Mouse (Mus musculus) limb, embryonic 15.5 days (tissue): ENCODE measurements around the gene Fabp7. TPM values are rescaled to one million over a fixed set of nuclear protein-coding genes. Genes with fewer than 3 reads are reported as not detected.

ENCODE experiments used
- ATAC-seq: fragments of 200-750 bp; cut with Nextera tagmentation; 2 replicates; pipeline ENCODE4 v1.8.0; 2017; ENCODE audit warnings: low read depth, moderate TSS enrichment; ENCODE audit not compliant: insufficient number of reproducible peaks, low FRiP score, low TSS enrichment
- H3K27ac ChIP-seq: fragments of 300-500 bp; sonication (generic); 2 replicates; pipeline ENCODE4 v1.5.1; 2015; ENCODE audit warnings: moderate library complexity, mild to moderate bottlenecking, inconsistent platforms
- H3K27me3 ChIP-seq: fragments of 300-500 bp; sonication (generic); 2 replicates; pipeline ENCODE4 v1.6.1; 2015; ENCODE audit warnings: inconsistent platforms
- H3K36me3 ChIP-seq: fragments of 300-500 bp; sonication (generic); 2 replicates; pipeline ENCODE4 v1.6.1; 2015; ENCODE audit warnings: inconsistent platforms
- H3K4me1 ChIP-seq: fragments of 300-500 bp; sonication (generic); 2 replicates; pipeline ENCODE4 v1.6.1; 2015; ENCODE audit warnings: inconsistent platforms
- H3K4me2 ChIP-seq: fragments of 300-500 bp; sonication (generic); 2 replicates; pipeline ENCODE4 v1.6.1; 2015; ENCODE audit warnings: mild to moderate bottlenecking, inconsistent platforms
- H3K4me3 ChIP-seq: fragments of 300-500 bp; sonication (generic); 2 replicates; pipeline ENCODE4 v1.5.1; 2015; ENCODE audit warnings: mild to moderate bottlenecking, inconsistent platforms
- H3K9ac ChIP-seq: fragments of 300-500 bp; sonication (generic); 2 replicates; pipeline ENCODE4 v1.6.1; 2015; ENCODE audit warnings: inconsistent platforms
- H3K9me3 ChIP-seq: fragments of 300-500 bp; sonication (generic); 2 replicates; pipeline ENCODE4 v1.6.1; 2016; ENCODE audit warnings: inconsistent platforms
- WGBS: fragments of 180-500 bp; shearing (Covaris S2); methylation state at CpG from one replicate; pipeline ENCODE4 v1.1.7; 2015; 5-methylcytosine and 5-hydroxymethylcytosine counted together
- polyA plus RNA-seq: library from polyadenylated mRNA; unstranded; fragments of >200 nt; fragmentation: Nextera tagmentation; extraction: Ambion mirVana; gene quantifications from 2 replicates; pipeline ENCODE4 v1.2.1, GENCODE M21; 2015

The Fabp7 gene
- polyA plus RNA-seq, 1 experiment from 2014 or later, result 9.3 TPM

GRCm38 (mm10) chr10:57814295-57814694 is 29.6 kb downstream of the Fabp7 start:
- no peaks in the 10 kb centered on the region for H3K4me1 ChIP-seq
- no peak overlapping the region for H3K4me3 ChIP-seq
- no peaks in the 10 kb centered on the region for H3K36me3 ChIP-seq
- ATAC-seq, result no peak
- H3K27ac ChIP-seq, result no peak overlapping the region
- no peak overlapping the region for H3K4me2 ChIP-seq
- no peaks in the 10 kb centered on the region for H3K27me3 ChIP-seq
- no peaks in the 10 kb centered on the region for H3K9me3 ChIP-seq
- H3K9ac ChIP-seq, result no peak overlapping the region
- 82% methylated on average over 2 of the region's 2 CpGs for WGBS

GRCm38 (mm10) chr10:57815869-57816268 is 31.2 kb downstream of the Fabp7 start:
- 72% methylated on average over 6 of the region's 6 CpGs for WGBS
- Histone ChIP-seq H3K9ac (no peak overlapping the region), H3K4me2 (no peak overlapping the region), H3K4me3 (no peak overlapping the region), H3K27ac (no peak overlapping the region), H3K27me3 (no peaks in the 10 kb centered on the region), H3K36me3 (no peaks in the 10 kb centered on the region), H3K4me1 (no peaks in the 10 kb centered on the region), H3K9me3 (no peaks in the 10 kb centered on the region)
- no peak for ATAC-seq

GRCm38 (mm10) chr10:57819209-57819608 is 34.5 kb downstream of the Fabp7 start:
- Histone ChIP-seq H3K4me1 (no peaks in the 10 kb centered on the region), H3K27me3 (no peaks in the 10 kb centered on the region), H3K9me3 (no peaks in the 10 kb centered on the region), H3K4me2 (no peak overlapping the region), H3K4me3 (no peak overlapping the region), H3K9ac (no peak overlapping the region), H3K36me3 (no peaks in the 10 kb centered on the region), H3K27ac (no peak overlapping the region)
- 89% methylated on average over 2 of the region's 2 CpGs for WGBS
- ATAC-seq, result no peak

- H3K27ac ChIP-seq, result no peak overlapping the region
- no peaks in the 10 kb centered on the region for H3K36me3 ChIP-seq
- no peaks in the 10 kb centered on the region for H3K27me3 ChIP-seq
- no peak overlapping the region for H3K4me2 ChIP-seq
- no peak overlapping the region for H3K9ac ChIP-seq
- WGBS, result 51% methylated on average over 3 of the region's 3 CpGs
- H3K4me1 ChIP-seq, result no peaks in the 10 kb centered on the region
- H3K4me3 ChIP-seq, result no peak overlapping the region
- ATAC-seq, result no peak
- no peaks in the 10 kb centered on the region for H3K9me3 ChIP-seq
Observed at GRCm38 (mm10) chr10:57822473-57822872, 37.8 kb downstream of the Fabp7 start.

- Histone ChIP-seq H3K27ac (no peak overlapping the region), H3K27me3 (no peaks in the 10 kb centered on the region), H3K4me1 (no peaks in the 10 kb centered on the region), H3K4me2 (no peak overlapping the region), H3K9me3 (no peaks in the 10 kb centered on the region), H3K36me3 (no peaks in the 10 kb centered on the region), H3K9ac (no peak overlapping the region), H3K4me3 (no peak overlapping the region)
- ATAC-seq, result no peak
- WGBS, result 77% methylated on average over 5 of the region's 5 CpGs
Observed at GRCm38 (mm10) chr10:57828649-57829048, 44.0 kb downstream of the Fabp7 start.

- Histone ChIP-seq H3K9me3 (no peaks in the 10 kb centered on the region), H3K4me2 (no peak overlapping the region), H3K36me3 (no peaks in the 10 kb centered on the region), H3K9ac (no peak overlapping the region), H3K27ac (no peak overlapping the region), H3K27me3 (no peaks in the 10 kb centered on the region), H3K4me3 (no peak overlapping the region), H3K4me1 (no peaks in the 10 kb centered on the region)
- 80% methylated on average over 3 of the region's 3 CpGs for WGBS
- no peak for ATAC-seq
Observed at GRCm38 (mm10) chr10:57829621-57830020, 44.9 kb downstream of the Fabp7 start.

GRCm38 (mm10) chr10:57835094-57835493 is 50.4 kb downstream of the Fabp7 start:
- no peak overlapping the region for H3K27ac ChIP-seq
- ATAC-seq, result no peak
- no peaks in the 10 kb centered on the region for H3K4me1 ChIP-seq
- H3K27me3 ChIP-seq, result no peaks in the 10 kb centered on the region
- no peaks in the 10 kb centered on the region for H3K9me3 ChIP-seq
- no peak overlapping the region for H3K4me3 ChIP-seq
- no peak overlapping the region for H3K9ac ChIP-seq
- 87% methylated on average over 1 of the region's 1 CpGs for WGBS
- H3K4me2 ChIP-seq, result no peak overlapping the region
- no peaks in the 10 kb centered on the region for H3K36me3 ChIP-seq

GRCm38 (mm10) chr10:57835982-57836381 is 51.3 kb downstream of the Fabp7 start:
- no peak overlapping the region for H3K27ac ChIP-seq
- no peak overlapping the region for H3K4me3 ChIP-seq
- H3K4me2 ChIP-seq, result no peak overlapping the region
- no peaks in the 10 kb centered on the region for H3K4me1 ChIP-seq
- no peaks in the 10 kb centered on the region for H3K9me3 ChIP-seq
- no peak overlapping the region for H3K9ac ChIP-seq
- no peak for ATAC-seq
- no peaks in the 10 kb centered on the region for H3K36me3 ChIP-seq
- no peaks in the 10 kb centered on the region for H3K27me3 ChIP-seq

Other genes with a start within 250 kb of the Fabp7 start
- gene Pkib, start 152.9 kb upstream of the Fabp7 start, polyA plus RNA-seq, result 1.3 and 1.5 TPM in 2 replicates
- 15.4 and 16.8 TPM in 2 replicates for gene Smpdl3a, start 9.5 kb downstream of the Fabp7 start, polyA plus RNA-seq